Mouse (Mus musculus) lung, postnatal 14 days (tissue): ENCODE data around the gene Hlcs.
A peak's percentile ranks its signal among the peaks of the same experiment; 100 is the strongest.

ENCODE experiments used
- DNase-seq: peaks from one replicate; pipeline ENCODE4 v3.0.0; 2021

Gene Hlcs

GRCm38 (mm10) chr16:94088819-94089692 lies 224.3 kb downstream of the Hlcs start:
- DNase-seq = no peak

- no peak for DNase-seq
Observed at GRCm38 (mm10) chr16:94088226-94088748, 225.1 kb downstream of the Hlcs start.

DNA sequence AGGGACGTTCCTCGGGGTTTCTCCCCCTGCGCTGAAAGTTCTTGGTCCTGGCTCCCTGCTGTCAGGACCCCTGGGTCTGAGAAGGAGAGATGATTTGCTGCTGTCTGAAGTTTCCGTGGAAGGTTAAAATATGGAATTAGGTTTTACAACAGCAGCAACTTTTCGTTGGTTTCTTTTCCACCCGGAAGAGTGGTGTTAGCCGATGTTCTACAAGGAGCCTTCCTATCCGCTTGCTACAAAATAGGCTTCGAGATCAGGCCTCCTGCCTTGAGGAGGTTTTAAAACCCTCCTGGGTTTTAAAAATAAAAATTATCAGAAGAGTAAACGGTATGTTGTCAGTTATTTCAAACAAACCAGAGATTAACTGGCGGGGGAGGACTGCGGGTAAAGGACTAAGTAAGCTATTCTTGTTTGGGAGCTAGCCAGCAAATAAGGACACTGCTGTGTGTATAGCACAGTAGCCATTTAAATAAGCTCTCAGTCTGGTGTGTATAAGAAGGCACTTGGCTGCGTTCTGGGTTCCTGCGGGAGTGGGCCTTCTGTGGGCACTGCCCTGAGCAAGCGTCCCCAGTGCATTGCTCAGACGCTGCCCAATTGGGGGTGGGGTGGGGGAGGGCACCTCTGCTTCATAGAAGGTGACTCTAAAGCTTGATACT lies 225.7 kb downstream of the Hlcs start:
- no peak for DNase-seq

- no peak for DNase-seq
Observed at GRCm38 (mm10) chr16:94086701-94087569, 226.4 kb downstream of the Hlcs start.

DNA sequence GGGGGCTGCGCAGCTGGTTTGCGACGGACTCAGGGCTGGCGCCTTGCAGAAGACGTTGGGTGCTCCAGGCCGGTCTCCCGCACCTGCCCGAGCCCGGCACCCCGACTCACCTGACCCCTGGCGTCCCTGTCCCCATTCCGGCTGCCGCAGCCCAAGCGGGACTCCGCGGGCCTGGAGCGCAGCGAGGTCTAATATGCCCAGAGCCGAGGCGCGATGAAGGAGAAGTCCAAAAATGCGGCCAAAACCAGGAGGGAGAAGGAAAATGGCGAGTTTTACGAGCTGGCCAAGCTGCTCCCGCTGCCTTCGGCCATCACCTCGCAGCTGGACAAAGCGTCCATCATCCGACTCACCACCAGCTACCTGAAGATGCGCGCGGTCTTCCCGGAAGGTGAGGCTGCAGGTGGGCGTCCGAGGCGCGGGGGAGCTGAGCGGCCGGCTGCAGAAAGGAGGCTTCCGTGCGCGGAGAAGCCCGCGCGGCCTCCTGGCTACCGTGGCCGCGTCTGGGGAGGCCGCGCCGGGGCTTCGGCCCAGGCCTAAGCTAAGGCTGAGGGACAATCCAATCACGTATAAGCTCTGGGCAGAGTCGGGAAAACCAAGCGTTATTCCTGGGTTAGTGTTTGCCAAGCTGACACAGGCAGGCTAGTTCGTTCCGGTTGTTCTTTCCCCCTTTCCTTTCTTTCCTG lies 227.6 kb downstream of the Hlcs start:
- DNase-seq = no peak

- DNase-seq = peak; percentile 36
Observed at GRCm38 (mm10) chr16:94084711-94085602, 228.4 kb downstream of the Hlcs start, which contains the start of gene Sim2. Gene Sim2, plus strand, starts transcription at chr16:94084931.

GRCm38 (mm10) chr16:94083848-94084525 lies 229.4 kb downstream of the Hlcs start:
- no peak for DNase-seq

- no peak for DNase-seq
Observed at GRCm38 (mm10) chr16:94082960-94083847, 230.2 kb downstream of the Hlcs start.

DNA sequence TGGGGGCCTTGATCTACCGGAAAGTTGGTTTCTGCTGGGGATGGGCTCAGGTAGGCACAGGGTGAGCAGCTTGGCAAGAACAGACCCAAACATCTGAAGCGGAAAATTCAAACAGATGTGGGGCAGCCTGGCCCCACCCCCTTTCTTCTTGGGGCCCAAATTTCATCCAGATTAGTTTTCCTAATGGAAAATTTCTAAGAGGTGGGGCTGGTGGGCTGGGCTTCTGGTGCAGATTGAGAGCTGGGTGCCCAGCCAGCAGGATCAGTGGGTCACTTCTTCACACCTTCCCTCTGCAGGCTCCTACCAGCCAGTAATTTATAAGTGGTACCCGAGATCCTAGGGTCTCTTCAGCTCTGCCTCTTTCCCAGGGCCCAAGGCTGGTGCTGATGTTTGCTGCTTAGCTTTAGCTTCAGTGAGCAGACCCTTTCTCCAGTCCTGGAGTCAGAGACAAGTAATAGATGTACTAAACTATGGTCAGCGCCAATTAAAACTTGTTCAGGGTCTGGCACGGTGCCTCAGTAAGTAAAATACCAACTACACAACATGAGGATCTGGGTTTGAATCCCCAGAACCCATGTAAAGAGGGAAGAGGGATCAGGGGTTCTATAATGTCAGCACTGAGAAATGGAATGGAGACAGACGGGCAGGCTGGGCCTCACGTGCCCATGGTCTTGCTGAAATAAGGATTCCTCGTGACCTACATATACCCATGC lies 231.2 kb downstream of the Hlcs start:
- DNase-seq = no peak

- DNase-seq = no peak
Observed at GRCm38 (mm10) chr16:94081596-94081995, 231.8 kb downstream of the Hlcs start.

GRCm38 (mm10) chr16:94079856-94080555 lies 233.4 kb downstream of the Hlcs start:
- DNase-seq = no peak

DNA sequence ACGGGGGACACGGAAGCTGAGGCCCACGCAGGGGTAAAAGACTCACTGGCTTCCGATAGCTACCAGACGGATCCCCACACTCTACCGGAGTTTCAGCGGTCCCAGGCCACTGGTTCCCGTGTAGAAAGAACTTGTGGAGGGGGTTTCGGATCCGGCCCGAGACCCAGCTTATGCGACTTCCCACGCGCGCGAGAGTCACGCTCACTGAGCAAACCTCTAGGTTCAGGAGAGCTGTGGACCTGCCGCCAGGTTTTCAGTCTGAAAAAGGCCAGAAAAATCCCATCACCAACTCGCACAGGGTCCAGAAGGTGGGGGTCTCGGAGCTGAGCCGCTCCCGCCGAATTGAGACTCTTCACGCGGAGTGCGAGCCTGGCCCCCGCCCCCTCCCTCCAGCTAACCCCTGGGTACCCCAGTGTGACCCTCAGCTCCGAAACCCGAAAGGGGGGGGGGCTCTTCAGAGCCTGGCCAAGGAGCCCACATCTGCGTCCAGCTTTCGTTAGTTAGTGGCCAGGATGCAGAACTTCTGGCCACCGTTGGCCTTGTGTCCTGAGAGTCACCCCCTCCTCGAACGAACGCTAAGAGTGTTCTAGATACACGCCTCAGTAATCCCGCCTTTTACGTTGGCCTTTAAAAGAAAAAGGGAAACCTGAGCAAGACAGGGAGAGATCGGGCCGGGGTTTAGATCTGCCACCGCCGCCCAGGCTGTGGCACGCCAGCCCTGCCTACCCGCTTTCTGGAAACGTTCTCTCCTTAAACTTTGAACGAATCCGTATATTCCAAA lies 234.1 kb downstream of the Hlcs start:
- DNase-seq = no peak
